Mouse (Mus musculus) C2C12 (cell line): Measurements from ENCODE around the gene Cdc42ep4. TPM values are rescaled to one million over a fixed set of nuclear protein-coding genes. Genes with fewer than 3 reads are reported as not detected.
A peak's percentile ranks its signal among the peaks of the same experiment; 100 is the strongest.

Experiments used
- H3K27me3 ChIP-seq: one replicate; pipeline ENCODE4 v1.6.1; 2011; ENCODE audit not compliant: control insufficient read depth, insufficient read depth, insufficient read length
- H3K36me3 ChIP-seq: one replicate; pipeline ENCODE4 v1.6.1; 2011; ENCODE audit not compliant: control insufficient read depth, insufficient read depth
- H3K4me3 ChIP-seq: one replicate; pipeline ENCODE4 v1.5.1; 2011; ENCODE audit warnings: mild to moderate bottlenecking, control low read depth; ENCODE audit not compliant: poor library complexity, insufficient read depth, severe bottlenecking
- H3K79me2 ChIP-seq: one replicate; pipeline ENCODE4 v1.6.1; 2011; ENCODE audit not compliant: control insufficient read depth, insufficient read depth
- H3K79me3 ChIP-seq: one replicate; pipeline ENCODE4 v1.6.1; 2011; ENCODE audit warnings: low read depth, control low read depth
- H3ac ChIP-seq: one replicate; pipeline ENCODE3; 2011; ENCODE audit warnings: low read depth; ENCODE audit not compliant: control insufficient read depth, insufficient read length
- CEBPB ChIP-seq: IDR thresholded peaks from one replicate; pipeline ENCODE4 v1.6.1; 2011; ENCODE audit warnings: low read depth, mild to moderate bottlenecking, control low read depth, moderate library complexity
- CTCF ChIP-seq: IDR thresholded peaks from one replicate; pipeline ENCODE4 v1.5.1; 2011; ENCODE audit not compliant: control insufficient read depth, insufficient read depth, insufficient read length
- FOSL1 ChIP-seq: IDR thresholded peaks from one replicate; pipeline ENCODE4 v1.8.0; 2011; ENCODE audit warnings: mild to moderate bottlenecking, low read length; ENCODE audit not compliant: poor library complexity, insufficient read depth, severe bottlenecking
- MAX ChIP-seq: IDR thresholded peaks from one replicate; pipeline ENCODE4 v1.6.1; 2011; ENCODE audit warnings: mild to moderate bottlenecking, control low read depth
- MYOD1 ChIP-seq: IDR thresholded peaks from one replicate; pipeline ENCODE4 v1.6.1; 2011; ENCODE audit warnings: low read depth; ENCODE audit not compliant: control insufficient read depth, insufficient read length
- MYOG ChIP-seq: IDR thresholded peaks from one replicate; pipeline ENCODE4 v1.6.1; 2011; ENCODE audit not compliant: control insufficient read depth, insufficient read length; ENCODE audit errors: extremely low read depth
- USF1 ChIP-seq: IDR thresholded peaks from one replicate; pipeline ENCODE4 v1.6.1; 2011; ENCODE audit warnings: low read depth, mild to moderate bottlenecking, control low read depth, moderate library complexity
- polyA plus RNA-seq: library from polyadenylated mRNA; unstranded; fragments of >200 nt; fragmentation: generic; extraction: Trizol; gene quantifications from one replicate; pipeline ENCODE4 v1.2.1, GENCODE M21; 2012; ENCODE audit warnings: missing spikeins

Cdc42ep4 gene
- polyA plus RNA-seq, 1 experiment = 13.0 TPM

DNA sequence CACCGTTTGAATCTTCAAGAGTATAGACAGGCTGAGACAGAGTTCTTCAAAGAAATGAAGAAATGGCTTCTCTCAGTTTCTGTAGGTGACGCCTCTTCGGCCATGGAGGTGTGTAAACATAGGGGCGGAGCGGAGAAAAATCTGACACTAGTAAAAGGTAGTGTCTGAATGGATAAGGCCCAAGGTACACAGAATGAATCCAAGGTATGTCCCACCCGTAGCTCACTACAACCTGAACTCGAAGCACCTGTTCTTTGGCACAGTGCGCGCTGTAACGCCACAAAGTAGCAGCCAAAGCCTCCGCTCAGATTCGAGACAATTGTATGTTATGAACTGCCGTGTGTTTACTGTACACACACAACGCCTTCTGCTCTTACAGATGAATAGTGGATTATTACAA, 4.2 kb upstream of the Cdc42ep4 start:
- no peaks in the 10 kb centered on the region for H3K27me3 ChIP-seq
- no peak overlapping the region for H3ac ChIP-seq
- no peaks in the 10 kb centered on the region for H3K79me3 ChIP-seq
- H3K79me2 ChIP-seq = peaks cover 5% of the 10 kb centered on the region
- no peak for TF ChIP-seq MAX
- no peak for TF ChIP-seq CTCF
- no peak for TF ChIP-seq MYOD1
- TF ChIP-seq FOSL1 = no peak
- no peak for TF ChIP-seq USF1
- TF ChIP-seq CEBPB = no peak
- no peak for TF ChIP-seq MYOG
- H3K4me3 ChIP-seq = no peak overlapping the region
- H3K36me3 ChIP-seq = no peaks in the 10 kb centered on the region

DNA sequence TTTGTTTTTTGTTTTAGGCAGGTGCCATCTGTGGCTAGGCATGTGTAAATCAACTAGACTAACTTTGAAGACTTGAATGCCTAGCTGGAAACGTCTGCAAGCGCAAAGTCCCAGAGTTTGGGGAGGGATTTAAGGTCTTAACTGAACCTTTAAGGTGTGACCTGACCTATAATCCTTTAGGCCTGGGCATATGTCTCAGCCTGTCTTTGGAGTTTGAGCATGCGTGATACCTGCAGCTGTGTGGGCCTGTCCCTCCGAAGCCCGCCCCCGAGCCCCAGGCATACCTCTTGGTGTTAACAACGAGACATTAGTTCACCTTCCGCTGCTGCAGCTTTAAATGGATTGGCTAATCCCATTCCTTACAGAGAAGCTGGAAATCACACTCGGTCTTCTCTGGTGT, 3.2 kb upstream of the Cdc42ep4 start:
- TF ChIP-seq MYOD1 = no peak
- TF ChIP-seq CTCF = no peak
- TF ChIP-seq MAX = no peak
- no peak for TF ChIP-seq FOSL1
- no peak for TF ChIP-seq CEBPB
- no peak for TF ChIP-seq USF1
- no peak for TF ChIP-seq MYOG
- Histone ChIP-seq H3ac (no peak overlapping the region), H3K36me3 (no peaks in the 10 kb centered on the region), H3K4me3 (no peak overlapping the region), H3K27me3 (no peaks in the 10 kb centered on the region), H3K79me2 (peaks cover 15% of the 10 kb centered on the region), H3K79me3 (peaks cover 5% of the 10 kb centered on the region)

DNA sequence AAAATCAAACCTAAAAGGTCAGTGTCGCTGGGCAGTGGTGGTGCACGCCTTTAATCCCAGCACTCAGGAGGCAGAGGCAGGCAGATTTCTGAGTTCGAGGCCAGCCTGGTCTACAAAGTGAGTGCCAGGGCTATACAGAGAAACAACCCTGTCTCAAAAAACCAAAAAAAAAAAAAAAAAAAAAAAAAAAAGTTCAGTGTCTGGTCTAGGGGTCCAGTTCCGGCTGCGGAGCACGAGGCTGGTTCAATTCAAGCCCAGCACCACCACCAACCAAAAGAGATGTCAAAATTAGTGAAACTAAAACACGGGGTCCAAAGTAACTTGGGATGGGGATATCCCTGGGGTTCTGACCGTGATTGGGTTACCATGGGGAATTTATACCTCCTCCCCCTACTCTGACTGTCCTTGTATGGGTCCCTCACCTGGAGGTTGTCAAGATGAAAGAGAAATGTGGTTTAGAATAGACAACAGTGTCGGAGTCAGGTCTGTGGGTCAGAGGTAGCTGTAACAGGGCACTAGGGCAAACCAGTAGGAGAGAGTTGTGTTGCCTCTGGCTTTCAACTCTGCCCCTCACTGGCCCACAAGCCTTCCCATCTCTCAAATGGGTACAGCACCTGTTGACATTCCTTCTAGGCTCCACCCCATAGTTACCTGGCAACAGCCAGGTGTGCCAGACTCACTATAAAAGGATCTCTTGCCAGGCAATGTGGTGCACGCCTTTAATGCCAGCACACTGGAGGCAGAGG, 1.2 kb upstream of the Cdc42ep4 start:
- peaks cover 35% of the 10 kb centered on the region for H3K79me2 ChIP-seq
- no peak overlapping the region for H3ac ChIP-seq
- no peak for TF ChIP-seq MYOD1
- peaks cover 11% of the 10 kb centered on the region for H3K79me3 ChIP-seq
- no peaks in the 10 kb centered on the region for H3K27me3 ChIP-seq
- no peak overlapping the region for H3K4me3 ChIP-seq
- no peaks in the 10 kb centered on the region for H3K36me3 ChIP-seq

DNA sequence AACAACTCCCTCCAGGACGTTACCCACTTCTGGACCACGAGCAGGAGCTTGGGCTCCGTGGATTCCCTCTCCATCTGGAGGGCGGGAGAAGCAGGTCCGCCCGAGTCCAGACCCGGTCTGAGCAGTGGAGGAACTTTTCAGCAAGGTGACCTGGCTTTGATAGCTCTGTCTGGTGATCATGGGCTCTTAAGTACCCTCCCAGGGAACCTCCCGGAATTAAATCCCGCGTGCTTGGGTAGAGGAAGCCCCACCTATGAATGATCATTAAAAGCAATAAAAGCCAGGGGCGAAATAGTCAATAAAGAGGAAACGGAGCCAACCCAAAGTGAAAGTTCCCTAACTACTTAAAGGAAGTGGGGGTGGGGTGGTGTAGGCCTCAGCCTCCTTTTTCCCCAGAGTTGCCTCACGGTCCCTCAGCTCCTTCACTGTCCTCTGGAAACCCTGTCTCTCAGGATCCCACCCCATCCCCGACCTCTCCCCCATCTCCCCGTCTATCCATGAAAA, 529 bp upstream of the Cdc42ep4 start:
- H3K36me3 ChIP-seq = no peaks in the 10 kb centered on the region
- H3K4me3 ChIP-seq = peak overlapping the region; percentile 57
- no peak for TF ChIP-seq MYOG
- no peak for TF ChIP-seq MAX
- no peak for TF ChIP-seq CEBPB
- no peak for TF ChIP-seq FOSL1
- TF ChIP-seq MYOD1 = no peak
- no peak for TF ChIP-seq CTCF
- no peak for TF ChIP-seq USF1

DNA sequence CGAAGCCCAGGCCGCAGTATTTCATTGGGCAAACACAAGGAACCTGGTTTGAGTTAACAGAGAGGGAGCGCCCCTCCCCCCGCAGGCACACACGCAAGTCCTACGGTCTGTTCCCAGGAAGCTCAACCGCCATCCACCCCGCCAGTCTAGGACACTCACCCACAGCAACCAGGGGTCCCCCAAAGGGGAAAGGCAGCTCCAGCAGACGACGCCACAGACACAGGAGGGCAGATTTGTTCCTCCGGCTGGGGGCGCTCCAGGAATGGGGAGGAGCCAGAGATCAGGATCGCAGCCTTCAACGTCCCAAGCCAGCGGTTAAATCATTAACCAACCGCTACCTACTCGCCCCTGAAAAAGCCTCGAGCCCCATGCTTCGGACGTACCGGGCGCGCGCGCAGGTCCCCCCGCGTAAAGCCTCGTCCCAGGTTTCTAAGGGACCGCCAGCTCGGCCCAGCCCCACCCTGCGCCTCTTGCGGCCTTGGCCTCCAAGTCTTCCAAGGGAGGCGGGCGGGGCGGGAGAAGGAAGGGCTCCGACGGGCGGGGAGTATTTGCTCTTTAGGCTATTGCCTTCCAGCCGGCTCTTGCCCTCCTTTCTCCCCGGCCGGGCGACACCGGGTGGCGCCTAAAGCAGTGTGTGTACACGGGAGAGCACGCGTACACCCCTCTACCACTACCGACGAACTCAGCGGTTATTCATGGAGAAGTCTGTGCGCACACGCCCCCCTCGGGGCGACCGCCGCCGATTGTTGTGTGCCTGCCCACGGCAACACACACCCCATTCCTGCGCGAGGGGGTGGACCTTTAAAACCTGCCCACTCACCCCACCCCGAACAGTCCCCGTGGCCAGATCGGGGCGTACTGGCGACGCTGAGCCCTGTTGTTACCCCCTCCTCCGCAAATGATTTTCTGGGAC, 854 bp downstream of the Cdc42ep4 start:
- TF ChIP-seq MYOG (no peak), FOSL1 (no peak), MAX (no peak), USF1 (no peak), CTCF (peak; percentile 47), MYOD1 (no peak)
- Histone ChIP-seq H3ac (peak overlapping the region; percentile 93), H3K27me3 (no peaks in the 10 kb centered on the region), H3K36me3 (no peaks in the 10 kb centered on the region), H3K4me3 (peak overlapping the region; percentile 57), H3K79me3 (peaks cover 18% of the 10 kb centered on the region), H3K79me2 (peaks cover 55% of the 10 kb centered on the region)

More for the DNA sequence above, 529 bp upstream of the Cdc42ep4 start:
- Histone ChIP-seq H3K27me3 (no peaks in the 10 kb centered on the region), H3ac (peak overlapping the region; percentile 81), H3K79me3 (peaks cover 17% of the 10 kb centered on the region), H3K79me2 (peaks cover 41% of the 10 kb centered on the region)
